Mouse (Mus musculus) heart, embryonic 10.5 days (tissue): ENCODE results near the gene Mbd3. TPM values are rescaled to one million over a fixed set of nuclear protein-coding genes. Genes with fewer than 3 reads are reported as not detected.

Source experiments
- DNase-seq: peaks from one replicate; pipeline ENCODE4 v3.0.0-alpha.2; 2017; ENCODE audit warnings: low spot score
- H3K27ac ChIP-seq: fragments of 300-500 bp; sonication (generic); 2 replicates; pipeline ENCODE4 v1.5.1; 2016; ENCODE audit warnings: mild to moderate bottlenecking
- H3K27me3 ChIP-seq: fragments of 300-500 bp; sonication (generic); 2 replicates; pipeline ENCODE4 v1.6.1; 2016; ENCODE audit warnings: mild to moderate bottlenecking; ENCODE audit not compliant: poor library complexity, insufficient read depth, severe bottlenecking
- H3K36me3 ChIP-seq: fragments of 300-500 bp; sonication (generic); 2 replicates; pipeline ENCODE4 v1.6.1; 2016; ENCODE audit warnings: mild to moderate bottlenecking, moderate library complexity
- H3K4me1 ChIP-seq: fragments of 300-500 bp; sonication (generic); 2 replicates; pipeline ENCODE4 v1.6.1; 2016; ENCODE audit warnings: mild to moderate bottlenecking
- H3K4me3 ChIP-seq: fragments of 300-500 bp; sonication (generic); 2 replicates; pipeline ENCODE4 v1.5.1; 2016; ENCODE audit warnings: mild to moderate bottlenecking, moderate library complexity
- H3K9me3 ChIP-seq: fragments of 300-500 bp; sonication (generic); 2 replicates; pipeline ENCODE4 v1.6.1; 2016; ENCODE audit warnings: mild to moderate bottlenecking, moderate library complexity
- WGBS: fragments of 180-500 bp; shearing (Covaris S2); methylation state at CpG from one replicate; pipeline ENCODE4 v1.1.7; 2016; 5-methylcytosine and 5-hydroxymethylcytosine counted together
- polyA plus RNA-seq: library from polyadenylated mRNA; unstranded; fragments of >200 nt; fragmentation: Nextera tagmentation; extraction: Ambion mirVana; gene quantifications from 2 replicates; pipeline ENCODE4 v1.2.1, GENCODE M21; 2016

Mbd3 gene
- polyA plus RNA-seq = 237 and 315 TPM in 2 replicates

DNA sequence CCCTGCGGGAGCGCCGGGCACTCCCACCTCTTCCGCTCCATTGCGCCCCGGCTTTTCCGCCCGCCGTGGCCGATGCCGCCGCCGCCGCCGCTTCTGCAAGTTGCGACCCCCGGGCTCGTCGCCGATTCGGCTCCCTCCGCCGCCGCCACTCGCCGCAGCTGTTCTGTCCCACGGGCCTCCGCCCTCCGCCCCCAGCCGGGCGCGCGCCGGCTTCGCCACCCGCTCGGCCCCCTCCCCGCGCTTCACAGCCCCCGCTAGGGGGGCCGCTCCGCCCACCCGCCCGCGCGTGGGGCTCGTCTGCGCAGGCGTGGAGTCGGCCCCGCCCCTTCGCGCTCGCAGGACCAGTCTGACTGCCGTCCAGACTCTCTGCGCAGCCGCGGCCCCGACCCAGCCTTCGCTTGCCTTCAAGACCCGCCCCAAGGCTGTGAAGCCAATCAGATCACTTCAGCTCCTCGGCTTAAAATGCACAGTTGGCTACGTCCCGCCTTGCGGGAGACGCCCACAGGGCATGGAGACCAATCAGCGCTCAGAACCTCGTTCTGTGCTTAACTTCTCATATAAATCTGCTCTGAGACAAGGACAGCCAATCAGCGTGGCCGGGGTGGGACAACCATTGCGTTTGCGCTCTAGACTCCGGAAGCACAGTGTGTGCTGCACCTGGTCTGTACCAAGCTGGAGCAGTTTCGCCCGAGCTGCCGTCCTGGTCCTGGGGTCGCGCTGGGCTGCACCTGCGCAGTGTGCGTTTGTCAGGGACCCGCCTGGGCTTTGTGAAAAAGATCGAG is at the start of gene Mbd3:
Gene Mbd3, minus strand, starts transcription at position 360 of the 782 bp plus-strand sequence.
- peaks cover 65% of the 10 kb centered on the region for H3K36me3 ChIP-seq
- no peaks in the 10 kb centered on the region for H3K27me3 ChIP-seq
- peak within 1 kb of the TSS; percentile 89 for H3K4me3 ChIP-seq
- H3K9me3 ChIP-seq = no peaks in the 10 kb centered on the region; the same call in 1 of the 2 replicates
- peaks cover 36% of the 10 kb centered on the region for H3K4me1 ChIP-seq
- H3K27ac ChIP-seq = peak within 1 kb of the TSS; percentile 99
- WGBS = under 1% methylated on average over 82 of the region's 82 CpGs
- peak; percentile 100 for DNase-seq

GRCm38 (mm10) chr10:80445898-80446601 is 46.7 kb upstream of the Mbd3 start:
- 7% methylated on average over 26 of the region's 26 CpGs for WGBS
- Histone ChIP-seq H3K9me3 (no peaks in the 10 kb centered on the region), H3K4me1 (peaks cover 26% of the 10 kb centered on the region), H3K36me3 (no peaks in the 10 kb centered on the region), H3K4me3 (peak overlapping the region; percentile 35), H3K27ac (no peak overlapping the region), H3K27me3 (peaks cover 44% of the 10 kb centered on the region)
- DNase-seq = no peak

DNA sequence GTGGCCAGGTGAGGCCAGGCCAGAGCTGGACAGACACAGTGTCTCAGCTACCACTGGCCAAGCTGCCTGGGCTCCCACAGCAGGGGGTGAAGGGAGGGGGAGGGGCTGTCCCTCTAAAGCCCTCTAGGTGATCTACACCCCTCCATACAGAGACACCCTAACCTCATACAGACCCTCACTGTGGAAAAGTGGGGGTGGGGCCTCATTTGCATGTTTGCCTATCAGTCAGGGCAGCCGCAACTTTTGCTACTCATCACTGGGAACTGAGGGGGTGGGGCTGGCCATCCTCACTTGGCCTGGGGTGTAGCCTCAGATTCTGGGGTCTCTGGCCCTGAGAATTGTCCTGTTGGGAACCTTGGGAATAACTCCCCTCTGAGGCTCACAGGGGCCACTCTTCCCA is 45.7 kb upstream of the Mbd3 start:
- 18% methylated on average over 1 of the region's 1 CpGs for WGBS
- H3K4me3 ChIP-seq = no peak overlapping the region

GRCm38 (mm10) chr10:80444339-80445045 is 45.1 kb upstream of the Mbd3 start:
- Histone ChIP-seq H3K27ac (no peak overlapping the region), H3K27me3 (peaks cover 44% of the 10 kb centered on the region), H3K9me3 (no peaks in the 10 kb centered on the region), H3K4me1 (peaks cover 20% of the 10 kb centered on the region), H3K4me3 (no peak overlapping the region), H3K36me3 (no peaks in the 10 kb centered on the region)
- WGBS = 45% methylated on average over 5 of the region's 5 CpGs
- no peak for DNase-seq

More for the DNA sequence above, 45.7 kb upstream of the Mbd3 start:
- H3K9me3 ChIP-seq = no peaks in the 10 kb centered on the region
- H3K27me3 ChIP-seq = peaks cover 44% of the 10 kb centered on the region
- no peak overlapping the region for H3K27ac ChIP-seq
- DNase-seq = no peak
- H3K36me3 ChIP-seq = no peaks in the 10 kb centered on the region
- H3K4me1 ChIP-seq = peaks cover 20% of the 10 kb centered on the region

- peaks cover 38% of the 10 kb centered on the region for H3K27me3 ChIP-seq
Measured at GRCm38 (mm10) chr10:80443575-80444278, 44.4 kb upstream of the Mbd3 start.

GRCm38 (mm10) chr10:80442989-80443388 is 43.6 kb upstream of the Mbd3 start:
- Histone ChIP-seq H3K27me3 (peaks cover 34% of the 10 kb centered on the region), H3K4me1 (peaks cover 7% of the 10 kb centered on the region), H3K27ac (peak overlapping the region; percentile 17; the same call in 1 of the 2 replicates), H3K9me3 (no peaks in the 10 kb centered on the region), H3K36me3 (no peaks in the 10 kb centered on the region), H3K4me3 (no peak overlapping the region)
- DNase-seq = no peak
- WGBS = 39% methylated on average over 2 of the region's 2 CpGs

More at GRCm38 (mm10) chr10:80443575-80444278, 44.4 kb upstream of the Mbd3 start:
- DNase-seq = no peak
- Histone ChIP-seq H3K36me3 (no peaks in the 10 kb centered on the region), H3K4me3 (no peak overlapping the region), H3K27ac (no peak overlapping the region), H3K4me1 (peaks cover 14% of the 10 kb centered on the region), H3K9me3 (no peaks in the 10 kb centered on the region)
- WGBS = 78% methylated on average over 8 of the region's 8 CpGs

DNA sequence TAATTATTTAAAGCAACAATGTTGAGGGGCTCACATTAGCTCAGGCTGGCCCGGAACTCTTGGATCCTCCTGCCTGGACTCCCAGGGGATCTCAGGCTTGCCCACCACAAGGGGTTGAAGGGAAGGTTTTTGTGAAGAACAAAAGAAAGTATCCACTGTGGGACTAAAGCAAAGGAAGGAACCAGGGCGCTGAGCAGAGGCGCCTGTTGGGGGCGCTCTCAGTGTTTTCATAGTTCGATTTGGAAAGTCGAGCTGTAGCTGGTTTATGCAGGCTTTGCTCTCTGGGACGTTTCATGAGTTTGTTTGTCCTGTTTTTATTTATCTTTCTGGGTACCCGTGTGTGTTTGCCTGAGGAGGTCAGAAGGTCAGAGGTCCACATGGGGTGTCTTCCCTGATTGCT is 42.2 kb upstream of the Mbd3 start:
- Histone ChIP-seq H3K4me3 (no peak overlapping the region), H3K36me3 (no peaks in the 10 kb centered on the region), H3K4me1 (peaks cover 8% of the 10 kb centered on the region), H3K27me3 (peaks cover 28% of the 10 kb centered on the region), H3K27ac (no peak overlapping the region), H3K9me3 (no peaks in the 10 kb centered on the region)
- 56% methylated on average over 8 of the region's 8 CpGs for WGBS
- DNase-seq = no peak

GRCm38 (mm10) chr10:80440031-80440430 is 40.7 kb upstream of the Mbd3 start:
- H3K27me3 ChIP-seq = peaks cover 19% of the 10 kb centered on the region
- no peak overlapping the region for H3K4me3 ChIP-seq
- H3K9me3 ChIP-seq = no peaks in the 10 kb centered on the region
- no peak overlapping the region for H3K27ac ChIP-seq
- DNase-seq = no peak
- H3K4me1 ChIP-seq = peaks cover 18% of the 10 kb centered on the region
- no peaks in the 10 kb centered on the region for H3K36me3 ChIP-seq

GRCm38 (mm10) chr10:80437973-80438372 is 38.6 kb upstream of the Mbd3 start:
- no peak overlapping the region for H3K4me3 ChIP-seq
- H3K27me3 ChIP-seq = peaks cover 8% of the 10 kb centered on the region
- H3K27ac ChIP-seq = no peak overlapping the region
- H3K9me3 ChIP-seq = no peaks in the 10 kb centered on the region
- no peaks in the 10 kb centered on the region for H3K36me3 ChIP-seq
- peaks cover 17% of the 10 kb centered on the region for H3K4me1 ChIP-seq
- no peak for DNase-seq
- 68% methylated on average over 4 of the region's 4 CpGs for WGBS

GRCm38 (mm10) chr10:80436276-80436675 is 36.9 kb upstream of the Mbd3 start:
- H3K36me3 ChIP-seq = 0 out of 2 replicates have a peak, but pooled peaks cover under 1% of the 10 kb centered on the region
- H3K9me3 ChIP-seq = no peaks in the 10 kb centered on the region
- H3K4me1 ChIP-seq = peaks cover 27% of the 10 kb centered on the region
- H3K27ac ChIP-seq = peak overlapping the region; percentile 98
- DNase-seq = no peak
- WGBS = 11% methylated on average over 9 of the region's 9 CpGs
- H3K27me3 ChIP-seq = peaks cover 8% of the 10 kb centered on the region
- no peak overlapping the region for H3K4me3 ChIP-seq

DNA sequence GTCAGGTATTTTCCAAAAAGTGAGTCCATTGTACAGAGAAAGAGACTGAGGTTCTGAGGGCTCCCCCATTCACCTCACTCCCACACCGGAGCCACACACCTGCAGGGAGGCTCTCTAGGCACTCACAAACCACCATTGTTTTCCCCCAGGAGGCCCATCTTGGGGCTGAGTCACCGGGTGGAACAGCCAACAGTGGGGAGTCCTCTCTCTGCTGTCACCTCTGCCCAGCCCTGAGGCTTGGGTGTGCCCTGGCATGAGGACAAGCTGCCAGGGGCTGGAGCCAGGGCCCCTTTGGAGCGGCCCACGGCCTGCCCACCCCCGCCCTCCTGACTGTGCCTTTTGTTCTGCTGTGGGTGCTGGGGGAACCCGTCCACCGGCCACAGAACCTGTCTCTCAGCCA is 36.4 kb upstream of the Mbd3 start:
- peaks cover 5% of the 10 kb centered on the region; the same call in 1 of the 2 replicates for H3K36me3 ChIP-seq
- DNase-seq = no peak
- WGBS = 47% methylated on average over 7 of the region's 7 CpGs
- peaks cover 8% of the 10 kb centered on the region for H3K27me3 ChIP-seq
- H3K9me3 ChIP-seq = no peaks in the 10 kb centered on the region
- H3K4me3 ChIP-seq = no peak overlapping the region
- H3K4me1 ChIP-seq = peaks cover 33% of the 10 kb centered on the region
- H3K27ac ChIP-seq = peak overlapping the region; percentile 98

GRCm38 (mm10) chr10:80434823-80435222 is 35.5 kb upstream of the Mbd3 start:
- Histone ChIP-seq H3K27ac (peak overlapping the region; percentile 98; the same call in 1 of the 2 replicates), H3K4me3 (peak overlapping the region; percentile 98; the same call in 1 of the 2 replicates), H3K9me3 (no peaks in the 10 kb centered on the region), H3K36me3 (peaks cover 15% of the 10 kb centered on the region), H3K4me1 (peaks cover 36% of the 10 kb centered on the region), H3K27me3 (peaks cover 8% of the 10 kb centered on the region; the same call in 1 of the 2 replicates)
- WGBS = 84% methylated on average over 3 of the region's 3 CpGs
- DNase-seq = no peak
